Mouse (Mus musculus) cerebellum, adult 11 months (tissue): Measurements from ENCODE around the gene Cox7b.
"Not testable (repeated sequence)": the region's sequence is repeated elsewhere in the genome, so short reads cannot be mapped to it uniquely, and the experiment has no call there.

Experiments used
- DNase-seq: peaks from one replicate; pipeline ENCODE4 v3.0.0; 2022

Cox7b gene

DNA sequence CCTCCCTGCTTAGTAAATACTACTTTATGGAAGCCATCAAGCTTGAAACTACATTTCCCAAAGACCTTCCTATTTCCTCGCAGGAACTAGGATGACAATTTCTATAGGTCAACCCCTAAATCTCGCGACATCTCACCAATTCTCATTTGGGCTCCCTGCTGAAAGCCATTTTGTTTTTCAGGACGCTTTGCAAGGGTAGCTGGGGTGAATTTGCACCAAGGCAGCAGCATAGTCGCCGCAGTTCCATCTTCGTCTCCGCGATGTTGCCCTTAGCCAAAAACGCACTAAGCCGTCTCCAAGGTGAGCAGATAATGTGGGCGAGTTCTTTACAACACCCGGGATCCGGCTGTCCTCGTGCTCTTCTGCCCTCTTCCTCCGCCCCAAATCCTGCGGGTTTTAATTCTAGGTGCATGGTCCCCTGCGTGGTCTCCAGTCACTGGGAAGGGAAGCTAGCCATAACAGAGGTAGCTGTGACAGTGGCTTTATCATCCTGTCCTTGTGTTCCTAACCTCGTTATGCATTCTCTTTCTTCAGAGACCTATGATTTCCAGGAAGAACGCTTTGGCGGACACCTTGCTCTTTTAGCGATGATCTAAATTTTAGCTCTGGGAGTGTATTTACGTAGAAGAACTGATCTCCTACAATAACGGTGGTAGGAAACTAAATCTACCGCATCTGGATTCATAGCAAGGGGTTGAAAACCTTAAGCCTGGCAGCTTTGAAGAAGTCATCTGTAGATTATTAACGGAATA lies at the start of gene Cox7b:
TSS of gene Cox7b (plus strand) at position 130 of the 752 bp plus-strand sequence.
- DNase-seq: peak; percentile 66

DNA sequence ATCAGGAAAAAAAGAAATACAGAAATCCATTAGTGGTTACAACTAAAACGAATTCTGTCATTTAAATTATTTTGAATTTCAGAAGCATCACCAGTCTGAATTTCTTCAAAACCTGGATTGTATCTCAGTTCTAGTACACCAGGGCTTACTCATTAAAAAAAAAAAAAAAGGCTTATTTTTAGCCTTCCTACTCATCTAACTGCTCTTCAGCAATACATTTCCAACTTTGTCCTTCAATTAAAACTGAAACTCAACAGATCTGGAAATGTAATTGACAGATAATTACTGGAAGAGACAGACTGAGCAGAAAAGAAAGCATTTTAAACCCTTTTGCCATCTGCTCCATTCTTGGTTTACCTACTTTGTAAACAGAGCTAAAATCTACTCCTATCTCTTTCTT lies 13.9 kb upstream of the Cox7b start:
- DNase-seq: no peak

DNA sequence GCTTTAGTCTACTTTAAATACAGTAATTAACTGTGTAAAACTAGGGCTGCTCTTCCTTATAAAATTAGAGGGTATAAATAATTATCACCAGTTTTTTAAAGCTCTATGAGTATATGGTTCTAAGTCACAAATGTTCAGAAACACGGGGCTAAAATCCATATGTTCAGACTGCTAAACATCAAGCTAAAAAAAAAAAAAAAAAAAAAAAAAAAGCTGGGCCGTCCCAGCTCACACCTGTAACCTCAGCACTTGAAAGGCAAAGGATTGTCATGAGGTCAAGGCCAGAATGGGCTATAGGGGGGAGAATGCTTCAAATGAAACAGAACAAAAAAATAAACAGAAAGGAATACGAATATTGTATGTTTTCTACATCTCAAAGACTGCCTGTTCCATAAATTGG lies 4.7 kb upstream of the Cox7b start:
- DNase-seq: no peak

DNA sequence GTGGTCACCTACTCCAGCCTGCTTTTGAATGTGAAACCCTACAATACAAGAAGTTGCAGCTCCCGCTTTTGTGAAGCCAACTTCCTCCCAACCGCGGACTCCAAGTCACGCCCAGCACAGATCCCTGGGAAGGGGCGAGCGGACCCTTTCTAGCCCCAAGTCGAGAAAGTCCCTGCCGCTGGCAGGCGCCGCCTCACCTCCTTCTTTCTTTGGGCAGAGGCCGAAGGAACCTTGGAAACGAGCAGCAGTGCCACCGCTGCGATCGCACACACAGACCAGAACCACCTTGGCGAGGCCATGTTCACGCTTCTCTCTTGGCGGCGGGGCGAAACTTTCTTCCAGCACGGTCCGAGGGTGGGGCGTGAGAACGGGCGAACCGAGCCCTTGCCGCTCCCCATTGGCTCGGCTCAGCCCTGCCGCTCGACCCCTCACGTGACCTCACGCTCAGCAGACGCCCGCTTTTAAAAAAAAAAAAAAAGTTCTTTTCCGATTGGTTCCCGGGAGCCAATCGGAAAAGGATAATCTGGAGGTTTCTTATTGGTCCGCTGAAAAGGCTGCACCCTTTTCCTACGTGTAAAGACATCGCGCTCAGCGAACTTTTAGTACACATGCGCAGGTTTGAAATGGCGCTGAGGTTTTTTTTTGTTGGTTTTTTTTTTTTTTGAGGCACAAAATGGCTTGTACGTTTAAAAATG lies 3.9 kb upstream of the Cox7b start, which contains the start of gene Magt1:
TSS of gene Magt1 (minus strand) at position 442 of the 695 bp plus-strand sequence.
- DNase-seq: peak; percentile 76

DNA sequence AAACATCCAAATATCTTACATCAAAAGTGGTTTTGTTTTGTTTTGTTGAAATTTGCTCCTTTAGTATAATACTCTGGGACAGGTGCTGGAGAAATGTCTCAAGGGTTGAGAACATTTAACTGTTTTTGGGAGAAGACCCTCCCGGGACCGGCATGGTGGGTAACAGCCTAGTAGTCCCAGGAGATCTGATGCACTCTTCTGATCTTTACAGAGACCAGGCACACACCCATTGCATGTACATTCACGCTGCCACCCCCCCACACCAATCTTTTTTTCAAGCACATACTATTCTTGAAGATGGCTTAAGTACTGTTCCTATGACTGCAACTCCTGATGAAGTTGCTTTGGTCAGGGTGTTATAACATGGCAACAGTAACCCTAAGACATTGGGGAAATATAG lies 2.9 kb upstream of the Cox7b start:
- no peak for DNase-seq

DNA sequence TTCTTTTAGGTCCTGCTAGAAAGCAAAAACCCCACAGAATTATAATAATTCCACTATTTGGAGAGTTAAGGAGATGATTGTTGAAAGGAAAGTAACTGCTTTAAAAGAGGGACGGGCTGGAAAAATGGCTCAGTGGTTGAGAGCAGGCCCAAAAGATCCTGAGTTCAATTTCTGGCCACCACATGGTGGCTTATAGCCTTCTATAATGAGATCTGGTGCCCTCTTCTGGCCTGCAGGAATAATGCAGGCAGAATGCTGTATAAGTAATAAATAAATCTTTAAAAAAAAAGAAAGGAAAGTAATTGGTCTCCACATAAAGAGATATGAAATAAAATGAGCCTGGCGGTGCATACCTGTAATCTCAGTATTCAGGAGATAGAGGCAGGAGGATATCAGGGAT lies 2.3 kb upstream of the Cox7b start:
- DNase-seq: peak; percentile 24

DNA sequence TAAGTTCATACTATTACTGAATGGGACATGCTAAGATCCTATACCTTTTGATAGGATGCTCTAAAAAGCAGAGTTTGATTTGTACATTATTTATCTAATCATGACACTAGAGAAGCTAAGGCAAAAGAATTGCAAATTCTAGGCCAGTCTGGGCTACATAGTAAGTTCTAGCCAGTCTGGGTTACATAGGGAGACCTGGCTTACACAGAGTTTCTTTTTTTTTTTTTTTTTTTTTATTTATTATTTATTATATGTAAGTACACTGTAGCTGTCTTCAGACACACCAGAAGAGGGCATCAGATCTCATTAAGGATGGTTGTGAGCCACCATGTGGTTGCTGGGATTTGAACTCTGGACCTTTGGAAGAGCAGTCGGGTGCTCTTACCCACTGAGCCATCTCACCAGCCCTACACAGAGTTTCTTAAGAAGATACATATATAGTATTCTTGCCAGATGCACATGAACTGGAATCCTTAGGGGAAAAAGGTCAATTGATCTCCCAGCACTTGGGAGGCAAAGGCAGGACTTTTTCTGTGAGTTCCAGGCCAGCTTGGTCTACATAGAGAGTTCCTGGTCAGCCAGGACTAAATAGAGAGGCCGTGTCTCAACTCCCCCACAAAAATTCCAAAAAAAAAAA lies 641 bp upstream of the Cox7b start:
- DNase-seq: not testable (repeated sequence)

DNA sequence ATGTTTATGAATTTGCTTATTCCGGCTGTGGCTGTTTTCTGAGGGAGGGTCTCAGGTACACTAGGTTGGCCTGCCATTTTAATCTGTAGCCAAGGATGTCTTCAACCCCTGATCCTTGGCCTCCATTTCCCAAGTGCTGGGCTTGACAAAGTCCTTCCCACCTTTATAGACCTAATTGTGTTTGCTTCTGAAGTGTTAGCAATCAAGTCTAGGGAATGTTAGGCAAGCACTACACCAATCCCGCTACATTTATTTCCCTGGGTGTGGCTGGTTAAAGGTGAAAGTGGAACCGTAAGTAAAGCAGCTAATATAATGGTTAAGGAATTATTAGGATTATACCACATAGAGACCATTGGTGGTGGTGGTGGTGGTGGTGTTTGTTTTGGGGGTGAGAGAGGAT lies 1.6 kb downstream of the Cox7b start:
- no peak for DNase-seq

DNA sequence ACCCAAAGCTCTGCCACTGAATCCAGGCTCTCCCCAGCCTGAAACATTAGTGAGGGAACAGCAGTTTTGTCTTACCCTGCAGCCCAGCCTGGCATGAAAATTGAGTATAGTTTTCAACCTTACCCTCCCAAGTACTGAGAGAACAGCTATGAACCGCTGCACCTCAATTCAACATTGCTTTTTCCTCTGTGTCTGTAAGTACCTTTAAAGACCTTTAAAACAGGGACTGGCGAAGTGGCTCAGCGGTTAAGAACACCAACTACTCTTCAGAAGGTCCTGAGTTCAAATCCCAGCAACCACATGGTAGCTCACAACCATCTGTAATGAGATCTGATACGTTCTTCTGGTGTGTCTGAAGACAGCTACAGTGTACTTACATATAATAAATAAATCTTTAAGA lies 2.0 kb downstream of the Cox7b start:
- DNase-seq: no peak

DNA sequence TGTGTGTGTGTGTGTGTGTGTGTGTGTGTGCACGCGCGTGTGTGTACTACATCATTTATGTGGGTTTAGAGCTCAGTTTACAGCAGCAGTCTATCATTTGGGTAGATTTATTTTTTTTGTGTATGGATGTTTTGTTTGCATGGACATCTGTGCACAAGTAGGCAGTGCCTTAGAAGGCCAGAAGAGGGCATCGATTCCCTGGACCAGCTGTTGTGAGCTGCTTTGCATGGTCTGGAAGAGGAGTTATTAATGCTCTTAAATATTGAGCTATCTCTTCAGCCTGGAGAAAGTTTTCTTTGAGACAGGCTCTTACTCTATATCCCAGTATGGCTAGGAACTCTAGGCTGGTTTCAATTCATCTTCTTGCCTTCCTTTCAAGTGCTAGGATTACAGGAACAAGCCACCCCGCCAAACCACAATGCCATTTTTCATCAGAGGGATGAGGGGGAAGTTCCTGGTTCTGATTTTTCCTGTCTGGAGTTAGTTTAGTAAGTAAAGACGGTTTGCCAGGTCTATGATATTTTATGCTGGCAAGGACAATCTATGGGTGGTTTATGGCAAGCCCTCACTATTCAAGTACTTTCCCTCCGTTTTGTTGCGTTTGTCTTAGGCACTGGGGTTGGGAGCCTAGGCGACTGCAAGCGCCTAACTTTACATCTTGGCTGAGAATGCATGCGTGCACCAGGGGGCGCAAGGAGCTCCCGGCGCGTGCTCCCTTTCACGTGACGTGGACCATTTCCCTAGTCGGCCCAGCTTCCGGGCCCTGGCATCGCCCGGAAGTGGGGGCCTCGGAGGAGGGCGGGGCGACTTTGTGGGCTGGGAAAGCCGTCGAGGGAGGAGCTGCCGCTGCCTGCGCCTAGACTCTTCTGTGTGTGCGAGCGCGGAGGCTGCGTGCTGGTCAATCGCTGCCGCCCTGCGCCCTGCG lies 11.2 kb downstream of the Cox7b start, which contains the start of gene Atp7a:
TSS of gene Atp7a (plus strand) at position 859 of the 925 bp plus-strand sequence.
- DNase-seq: peak; percentile 77

DNA sequence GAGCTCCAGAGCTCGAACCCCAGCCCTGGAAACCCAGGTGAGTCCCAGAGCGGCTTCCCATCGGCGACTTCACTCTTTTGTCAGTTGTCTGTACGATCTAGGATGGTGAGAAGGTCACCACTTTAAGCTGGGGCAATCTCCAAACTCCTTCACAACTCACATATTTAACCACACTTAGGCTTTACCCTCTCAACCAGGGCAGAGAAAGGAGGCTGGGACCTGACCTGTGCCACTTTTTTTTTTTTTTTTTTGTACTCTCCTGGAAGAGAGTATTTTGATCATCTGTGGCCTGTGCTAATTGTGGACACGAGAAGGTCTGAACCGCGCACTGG lies 11.8 kb downstream of the Cox7b start:
- DNase-seq: no peak

DNA sequence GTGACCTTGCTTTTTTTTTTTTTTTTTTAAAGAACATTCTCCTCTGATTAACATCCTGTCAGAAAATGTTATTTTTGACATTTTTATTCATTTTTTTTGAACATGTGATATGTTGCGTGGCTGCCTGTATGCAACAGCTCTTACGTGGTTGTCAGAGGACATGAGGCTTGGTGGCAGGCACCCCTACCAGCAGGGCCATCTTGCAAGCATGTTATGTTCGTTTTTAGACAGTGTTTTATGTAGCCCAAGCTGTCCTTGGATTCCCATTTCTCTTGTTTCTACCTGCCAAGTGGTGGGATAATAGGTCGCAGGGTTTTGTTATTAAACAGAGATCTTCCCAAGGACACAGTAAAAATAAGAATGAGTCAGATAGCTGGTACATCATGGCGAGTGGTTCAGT lies 14.7 kb downstream of the Cox7b start:
- DNase-seq: no peak

DNA sequence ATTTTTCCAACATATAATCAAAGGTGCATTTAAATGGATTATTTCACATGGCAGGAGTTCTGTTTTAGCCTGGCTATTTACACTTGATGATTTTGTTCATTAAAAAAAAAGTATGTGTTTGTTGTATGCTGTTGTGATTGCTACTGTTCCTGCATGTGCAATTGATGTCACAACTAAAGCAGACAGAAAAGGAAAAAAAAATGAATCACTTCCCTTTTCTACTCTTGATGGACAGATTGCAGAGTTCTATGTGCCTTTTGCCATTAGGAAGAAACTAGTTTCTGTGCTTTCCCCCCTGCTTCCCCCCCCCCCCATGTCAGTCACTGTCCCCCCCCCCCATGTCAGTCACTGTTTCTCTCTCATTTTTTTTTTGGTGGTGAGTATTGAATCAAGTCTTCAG lies 15.6 kb downstream of the Cox7b start:
- no peak for DNase-seq

DNA sequence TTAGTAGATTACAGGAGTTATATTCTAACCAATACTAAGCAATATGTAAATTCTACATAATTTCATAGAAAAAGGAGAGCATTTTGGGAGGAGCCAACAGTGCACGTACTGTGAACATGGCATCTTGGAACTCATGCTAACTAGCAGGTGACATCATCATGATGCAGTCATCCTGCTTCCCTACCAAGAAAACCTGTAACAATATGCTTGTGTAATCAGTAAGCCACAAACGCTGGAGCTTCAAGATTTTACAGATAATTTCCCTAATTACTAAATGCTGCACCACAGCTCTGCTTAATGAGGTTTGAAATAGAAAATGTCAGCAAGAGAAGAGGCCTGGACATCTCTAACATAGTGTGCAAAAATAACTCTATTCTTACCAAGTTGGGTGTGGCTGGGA lies 20.2 kb downstream of the Cox7b start:
- no peak for DNase-seq

DNA sequence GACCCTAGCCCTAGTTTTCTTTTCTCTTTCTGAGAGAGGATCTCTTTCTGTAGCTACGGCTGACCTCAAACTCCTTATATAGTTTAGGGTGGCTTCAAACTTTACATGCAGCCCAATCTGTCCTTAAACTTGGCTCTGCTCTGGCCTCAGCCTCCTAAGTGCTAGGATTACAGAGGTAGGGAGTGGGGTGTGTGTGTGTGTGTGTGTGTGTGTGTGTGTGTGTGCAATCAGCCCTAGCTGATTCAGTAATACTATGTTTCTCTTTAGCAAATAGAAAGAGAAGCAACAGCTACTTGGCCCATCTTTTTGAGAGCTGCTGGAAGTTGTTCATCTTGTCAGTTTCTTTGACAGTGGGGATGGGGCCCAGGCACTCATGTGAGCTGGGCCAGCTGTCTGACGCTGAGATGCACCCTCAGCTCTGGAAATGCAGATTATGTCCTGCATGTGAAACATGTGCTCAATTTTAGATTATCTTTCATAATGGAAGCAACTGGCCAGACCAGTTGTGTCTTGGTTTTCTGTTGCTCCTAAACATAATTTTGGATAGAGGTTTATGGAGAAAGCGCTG lies 21.8 kb downstream of the Cox7b start:
- DNase-seq: no peak

DNA sequence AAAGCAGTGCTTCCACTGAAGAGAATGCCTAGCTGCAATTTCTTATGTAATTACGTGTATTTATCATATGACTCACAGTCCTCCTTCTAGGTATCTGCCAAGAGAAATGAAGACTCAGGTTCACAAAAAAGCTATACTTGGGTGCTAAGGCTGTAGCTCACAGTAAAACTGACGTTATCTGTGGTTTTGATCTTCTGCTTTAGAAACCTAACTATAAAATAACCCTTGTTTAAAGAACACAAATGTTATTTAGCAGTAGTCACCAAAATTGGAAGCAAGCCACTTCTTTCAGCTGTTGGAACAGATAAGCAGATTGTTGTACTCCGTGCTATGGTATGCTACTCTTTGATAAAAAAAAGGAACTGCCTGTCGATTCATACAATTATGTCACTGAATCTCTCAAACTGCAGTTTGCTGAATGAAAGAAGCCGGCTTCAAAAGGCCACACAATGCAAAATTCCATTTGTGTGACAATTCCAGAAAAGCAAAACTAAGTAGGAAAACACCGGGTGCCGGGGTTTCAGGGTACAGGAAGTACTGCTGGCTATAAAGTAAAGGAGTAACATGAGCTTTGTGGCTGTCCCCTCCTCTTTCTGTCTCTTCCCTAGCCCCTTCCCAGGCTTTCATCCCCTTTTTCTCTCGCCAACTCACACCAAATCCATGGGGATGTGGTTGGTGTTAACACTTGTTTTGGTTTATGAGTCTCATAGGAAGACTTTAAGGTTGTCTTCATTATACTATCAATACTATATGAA lies 28.5 kb downstream of the Cox7b start:
- DNase-seq: no peak

DNA sequence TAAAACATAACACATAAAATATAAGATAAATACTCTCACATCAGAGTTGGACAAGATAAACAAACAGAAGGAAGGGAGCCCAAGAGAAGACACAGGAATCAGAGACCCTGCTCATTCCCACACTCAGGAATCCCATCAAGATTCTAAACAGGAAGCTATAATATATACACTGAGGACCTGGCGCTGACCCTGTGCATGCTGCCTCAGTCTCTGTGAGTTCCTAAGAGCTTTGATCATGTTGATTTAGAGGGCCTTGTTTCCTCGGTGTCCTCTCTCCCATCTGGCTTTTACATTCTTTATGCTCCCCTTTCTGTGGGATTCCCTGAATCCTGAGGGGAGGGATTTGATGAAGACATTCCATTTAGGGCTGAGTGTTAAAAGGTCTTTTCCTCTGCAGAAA lies 30.0 kb downstream of the Cox7b start:
- DNase-seq: no peak

DNA sequence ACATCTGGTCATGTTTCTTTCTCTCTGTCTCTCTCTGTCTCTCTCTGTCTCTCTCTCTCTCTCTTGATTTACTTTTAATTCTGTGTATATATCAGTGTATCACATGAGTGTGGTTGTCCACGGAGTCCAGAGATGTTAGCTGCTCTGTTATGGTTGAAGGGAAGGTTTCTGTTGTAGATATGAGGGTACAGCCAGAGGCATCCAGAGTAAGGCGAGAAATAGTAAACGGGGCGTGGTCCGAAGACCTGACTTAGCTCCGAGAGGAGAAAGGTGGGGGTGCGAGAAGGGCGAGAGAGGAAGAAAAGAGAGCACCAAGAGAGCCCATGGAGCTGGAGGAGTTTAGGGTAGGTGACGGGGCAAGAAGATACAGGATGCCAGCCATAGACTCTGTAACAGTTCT lies 30.4 kb downstream of the Cox7b start:
- DNase-seq: no peak

DNA sequence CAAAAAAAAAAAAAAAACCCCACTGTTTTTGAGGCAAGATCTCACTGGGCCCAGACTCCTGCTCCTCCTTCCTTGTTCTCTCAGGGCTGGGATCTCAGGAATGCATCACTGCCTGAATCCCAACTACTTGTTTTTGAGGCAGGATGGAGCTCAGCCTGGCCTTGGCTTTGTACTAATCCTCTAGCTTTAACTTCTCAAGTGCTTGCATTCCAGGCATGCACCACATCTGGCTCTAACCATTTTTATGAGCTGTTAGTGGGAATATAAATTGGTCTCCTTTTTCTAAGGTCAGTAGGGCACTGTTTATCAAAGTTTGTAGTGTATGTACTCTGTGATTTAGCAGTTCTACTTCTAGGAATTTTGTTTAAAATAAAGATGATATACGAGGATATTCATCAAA lies 32.7 kb downstream of the Cox7b start:
- no peak for DNase-seq
